Mouse (Mus musculus) hindbrain, embryonic 16.5 days (tissue): ENCODE results near the gene Gm27021. TPM values are rescaled to one million over a fixed set of nuclear protein-coding genes. Genes with fewer than 3 reads are reported as not detected.
A peak's percentile ranks its signal among the peaks of the same experiment; 100 is the strongest.

Experiments used
- ATAC-seq: fragments of 200-750 bp; cut with Nextera tagmentation; 2 replicates; pipeline ENCODE4 v1.8.0; 2017; ENCODE audit warnings: moderate TSS enrichment, moderate library complexity
- H3K27ac ChIP-seq: fragments of 300-500 bp; sonication (generic); 2 replicates; pipeline ENCODE4 v1.5.1; 2014; ENCODE audit warnings: low read depth, mild to moderate bottlenecking, control low read depth, low read length, moderate library complexity
- H3K27me3 ChIP-seq: fragments of 300-500 bp; sonication (generic); replicated peaks from 2 replicates; pipeline ENCODE4 v1.6.1; 2014; ENCODE audit warnings: low read length; ENCODE audit not compliant: control insufficient read depth, insufficient read depth
- H3K36me3 ChIP-seq: fragments of 300-500 bp; sonication (generic); 2 replicates; pipeline ENCODE4 v1.6.1; 2014; ENCODE audit warnings: mild to moderate bottlenecking, low read length, moderate library complexity, mixed read lengths; ENCODE audit not compliant: control insufficient read depth, insufficient read depth
- H3K4me1 ChIP-seq: fragments of 300-500 bp; sonication (generic); 2 replicates; pipeline ENCODE4 v1.6.1; 2014; ENCODE audit warnings: low read depth, low read length; ENCODE audit not compliant: control insufficient read depth, insufficient read depth
- H3K4me2 ChIP-seq: fragments of 300-500 bp; sonication (generic); 2 replicates; pipeline ENCODE4 v1.6.1; 2014; ENCODE audit warnings: mild to moderate bottlenecking, low read length, control low read depth, moderate library complexity
- H3K4me3 ChIP-seq: fragments of 300-500 bp; sonication (generic); 2 replicates; pipeline ENCODE4 v1.5.1; 2014; ENCODE audit warnings: mild to moderate bottlenecking, low read length, control low read depth, moderate library complexity
- H3K9ac ChIP-seq: fragments of 300-500 bp; sonication (generic); 2 replicates; pipeline ENCODE4 v1.6.1; 2014; ENCODE audit warnings: low read depth, mild to moderate bottlenecking, control low read depth, low read length, moderate library complexity
- H3K9me3 ChIP-seq: fragments of 300-500 bp; sonication (generic); 2 replicates; pipeline ENCODE4 v1.6.1; 2014; ENCODE audit warnings: mild to moderate bottlenecking, low read length, moderate library complexity; ENCODE audit not compliant: control insufficient read depth
- WGBS: fragments of 180-500 bp; shearing (Covaris S2); extraction: QIAGEN DNeasy Blood & Tissue Kit; methylation state at CpG from one replicate; pipeline ENCODE4 v1.1.7; 2014; 5-methylcytosine and 5-hydroxymethylcytosine counted together
- polyA plus RNA-seq: library from polyadenylated mRNA; unstranded; fragments of >200 nt; fragmentation: Nextera tagmentation; extraction: Ambion mirVana; gene quantifications from 2 replicates; pipeline ENCODE4 v1.2.1, GENCODE M21; 2015

Gm27021 gene
- polyA plus RNA-seq, 1 experiment from 2014 or later = 7.9 TPM

- H3K4me2 ChIP-seq = no peak overlapping the region
- H3K36me3 ChIP-seq = no peaks in the 10 kb centered on the region
- H3K9me3 ChIP-seq = no peaks in the 10 kb centered on the region
- no peak overlapping the region for H3K27ac ChIP-seq
- H3K4me3 ChIP-seq = no peak overlapping the region
- ATAC-seq = no peak
- WGBS = 40% methylated on average over 2 of the region's 2 CpGs
- no peak overlapping the region for H3K9ac ChIP-seq
- no peaks in the 10 kb centered on the region for H3K27me3 ChIP-seq
- H3K4me1 ChIP-seq = peaks cover 2% of the 10 kb centered on the region; the same call in 1 of the 2 replicates
These were observed 44.3 kb downstream of the Gm27021 start for GRCm38 (mm10) chr8:120623608-120624007.

GRCm38 (mm10) chr8:120622161-120622560 is 45.7 kb downstream of the Gm27021 start:
- no peaks in the 10 kb centered on the region for H3K9me3 ChIP-seq
- no peak for ATAC-seq
- no peak overlapping the region for H3K4me3 ChIP-seq
- no peak overlapping the region for H3K27ac ChIP-seq
- H3K27me3 ChIP-seq = no peaks in the 10 kb centered on the region
- no peak overlapping the region for H3K4me2 ChIP-seq
- no peaks in the 10 kb centered on the region for H3K36me3 ChIP-seq
- peaks cover 9% of the 10 kb centered on the region for H3K4me1 ChIP-seq
- WGBS = 78% methylated on average over 14 of the region's 14 CpGs
- no peak overlapping the region for H3K9ac ChIP-seq

GRCm38 (mm10) chr8:120620441-120620840 is 47.4 kb downstream of the Gm27021 start:
- ATAC-seq = no peak
- WGBS = 65% methylated on average over 7 of the region's 7 CpGs
- no peaks in the 10 kb centered on the region for H3K36me3 ChIP-seq
- H3K4me1 ChIP-seq = peaks cover 15% of the 10 kb centered on the region
- H3K9ac ChIP-seq = no peak overlapping the region
- H3K27ac ChIP-seq = no peak overlapping the region
- H3K4me3 ChIP-seq = no peak overlapping the region
- no peak overlapping the region for H3K4me2 ChIP-seq
- H3K9me3 ChIP-seq = no peaks in the 10 kb centered on the region
- H3K27me3 ChIP-seq = no peaks in the 10 kb centered on the region

- Histone ChIP-seq H3K4me1 (peaks cover 15% of the 10 kb centered on the region), H3K36me3 (no peaks in the 10 kb centered on the region), H3K4me3 (no peak overlapping the region), H3K4me2 (no peak overlapping the region), H3K9me3 (no peaks in the 10 kb centered on the region), H3K9ac (no peak overlapping the region), H3K27me3 (no peaks in the 10 kb centered on the region), H3K27ac (no peak overlapping the region)
- no peak for ATAC-seq
- WGBS = 66% methylated on average over 11 of the region's 11 CpGs
These were observed 48.4 kb downstream of the Gm27021 start for GRCm38 (mm10) chr8:120619235-120620180.

GRCm38 (mm10) chr8:120618110-120618509 is 49.8 kb downstream of the Gm27021 start:
- H3K4me1 ChIP-seq = peaks cover 15% of the 10 kb centered on the region
- no peak overlapping the region; the same call in 1 of the 2 replicates for H3K9ac ChIP-seq
- no peak overlapping the region for H3K27ac ChIP-seq
- no peaks in the 10 kb centered on the region for H3K27me3 ChIP-seq
- peak; percentile 26 for ATAC-seq
- peak overlapping the region; percentile 16; the same call in 1 of the 2 replicates for H3K4me2 ChIP-seq
- H3K9me3 ChIP-seq = no peaks in the 10 kb centered on the region
- no peak overlapping the region for H3K4me3 ChIP-seq
- no peaks in the 10 kb centered on the region for H3K36me3 ChIP-seq
- 0% methylated on average over 6 of the region's 6 CpGs for WGBS

- WGBS = 21% methylated on average over 8 of the region's 8 CpGs
- peak; percentile 48 for ATAC-seq
- no peaks in the 10 kb centered on the region for H3K27me3 ChIP-seq
- H3K27ac ChIP-seq = 0 out of 2 replicates have a peak overlapping the region, but pooled peaks have one; percentile 13
- H3K4me1 ChIP-seq = peaks cover 15% of the 10 kb centered on the region
- no peaks in the 10 kb centered on the region for H3K36me3 ChIP-seq
- no peaks in the 10 kb centered on the region for H3K9me3 ChIP-seq
- H3K4me2 ChIP-seq = no peak overlapping the region
- H3K9ac ChIP-seq = no peak overlapping the region
- no peak overlapping the region for H3K4me3 ChIP-seq
These were observed 50.9 kb downstream of the Gm27021 start for GRCm38 (mm10) chr8:120616663-120617626.

GRCm38 (mm10) chr8:120614491-120614890 is 53.4 kb downstream of the Gm27021 start:
- Histone ChIP-seq H3K27ac (no peak overlapping the region), H3K4me3 (no peak overlapping the region), H3K4me1 (peaks cover 15% of the 10 kb centered on the region), H3K9ac (no peak overlapping the region), H3K4me2 (no peak overlapping the region), H3K36me3 (no peaks in the 10 kb centered on the region), H3K27me3 (no peaks in the 10 kb centered on the region; the same call in 1 of the 2 replicates), H3K9me3 (no peaks in the 10 kb centered on the region)
- WGBS = 89% methylated on average over 3 of the region's 3 CpGs
- no peak for ATAC-seq

GRCm38 (mm10) chr8:120610824-120611223 is 57.1 kb downstream of the Gm27021 start:
- no peak for ATAC-seq
- H3K9ac ChIP-seq = no peak overlapping the region
- WGBS = 79% methylated on average over 6 of the region's 6 CpGs
- H3K9me3 ChIP-seq = no peaks in the 10 kb centered on the region
- H3K4me2 ChIP-seq = no peak overlapping the region
- H3K4me1 ChIP-seq = no peaks in the 10 kb centered on the region
- H3K27ac ChIP-seq = no peak overlapping the region
- no peak overlapping the region for H3K4me3 ChIP-seq
- no peaks in the 10 kb centered on the region for H3K36me3 ChIP-seq
- no peaks in the 10 kb centered on the region; the same call in 1 of the 2 replicates for H3K27me3 ChIP-seq
